Mouse (Mus musculus) heart, adult 2 months (tissue): Measurements from ENCODE around the gene Thrsp. TPM values are rescaled to one million over a fixed set of nuclear protein-coding genes. Genes with fewer than 3 reads are reported as not detected.
"Not testable (repeated sequence)": the region's sequence is repeated elsewhere in the genome, so short reads cannot be mapped to it uniquely, and the experiment has no call there.

ENCODE experiments used
- DNase-seq, 2 experiments: peaks; one replicate each; pipeline ENCODE4 v3.0.0; 2021
- H3K27ac ChIP-seq: fragments of 200-600 bp; 2 replicates; pipeline ENCODE4 v1.8.1; 2022
- H3K27me3 ChIP-seq: fragments of 200-500 bp; 2 replicates; pipeline ENCODE4 v1.6.1; 2012; ENCODE audit warnings: mild to moderate bottlenecking, low read length, inconsistent platforms, mixed read lengths; ENCODE audit not compliant: control insufficient read depth, insufficient read depth
- H3K36me3 ChIP-seq: fragments of 200-500 bp; 2 replicates; pipeline ENCODE4 v1.6.1; 2012; ENCODE audit warnings: low read length, inconsistent platforms; ENCODE audit not compliant: control insufficient read depth, insufficient read depth
- H3K4me1 ChIP-seq: fragments of 200-500 bp; 2 replicates; pipeline ENCODE4 v1.6.1; 2011; ENCODE audit warnings: low read length; ENCODE audit not compliant: control insufficient read depth, insufficient read depth
- H3K4me3 ChIP-seq: fragments of 200-600 bp; 2 replicates; pipeline ENCODE4 v1.8.1; 2022
- H3K79me2 ChIP-seq: fragments of 200-500 bp; replicated peaks from 2 replicates; pipeline ENCODE4 v1.6.1; 2012; ENCODE audit warnings: mild to moderate bottlenecking, inconsistent platforms, low read length, moderate library complexity, mixed read lengths; ENCODE audit not compliant: control insufficient read depth, insufficient read depth
- H3K9ac ChIP-seq: fragments of 200-500 bp; 2 replicates; pipeline ENCODE4 v1.6.1; 2012; ENCODE audit warnings: low read depth, mild to moderate bottlenecking, control low read depth, inconsistent platforms, low read length, mixed read lengths
- CTCF ChIP-seq: fragments of 200-600 bp; IDR thresholded peaks from 2 replicates; pipeline ENCODE4 v1.8.1; 2022; ENCODE audit warnings: antibody characterized with exemption, mild to moderate bottlenecking, moderate library complexity
- EP300 ChIP-seq: fragments of 200-500 bp; IDR thresholded peaks from 2 replicates; pipeline ENCODE4 v1.6.1; 2011; ENCODE audit warnings: low read depth, low read length, control low read depth; ENCODE audit not compliant: insufficient read depth
- POLR2A ChIP-seq: fragments of 200-500 bp; IDR thresholded peaks from 2 replicates; pipeline ENCODE4 v1.6.1; 2011; ENCODE audit warnings: mild to moderate bottlenecking, low read depth, low read length, control low read depth; ENCODE audit not compliant: insufficient read depth
- WGBS: fragments of 180-500 bp; shearing (Covaris S2); methylation state at CpG from one replicate; pipeline ENCODE4 v1.1.7; 2018; 5-methylcytosine and 5-hydroxymethylcytosine counted together
- intact Hi-C: fragments of 180-260 bp; cut with DNase I; formaldehyde crosslinking; loops from one replicate; pipeline ENCODE4 v1.15.1; 2025
- long read RNA-seq: library from polyadenylated mRNA; stranded (forward); transcript quantifications from one replicate; pipeline ENCODE4 v2.0.0, GENCODE M21; 2021
- polyA plus RNA-seq: library from polyadenylated mRNA; depleted of rRNA; stranded (reverse); fragments of >200 nt; gene quantifications from 2 replicates; pipeline ENCODE4 v1.2.3, GENCODE M21; 2012; rRNA removed
- total RNA-seq, 2 experiments: library from RNA; stranded (reverse); gene quantifications; 2 replicates each; pipeline ENCODE4 v1.2.3; 2021

Gene Thrsp
- total RNA-seq (10 to 100 TPM; 68.6 to 77.2 TPM), polyA plus RNA-seq (118 and 171 TPM in 2 replicates)
- long read RNA-seq, transcript Thrsp-201 (2 exons, 1,277 nt): major isoform, 90 of 161 reads
- long read RNA-seq, partial matches to known transcripts: 70 of 161 reads
- long read RNA-seq, other reads (novel, unspliced or antisense): 1 of 161 reads

GRCm38 (mm10) chr7:97416906-97417777 is at the start of gene Thrsp:
Thrsp (minus strand) TSS chr7:97417730.
- 28% methylated on average over 25 of the region's 25 CpGs for WGBS
- TF ChIP-seq POLR2A (peak; percentile 96), CTCF (no peak), EP300 (peak; percentile 78)

GRCm38 (mm10) chr7:97455577-97455976 is 38.0 kb upstream of the Thrsp start:
- H3K4me1 ChIP-seq: no peaks in the 10 kb centered on the region
- H3K9ac ChIP-seq: no peak overlapping the region
- H3K36me3 ChIP-seq: no peaks in the 10 kb centered on the region
- DNase-seq: no peak
- H3K79me2 ChIP-seq: no peaks in the 10 kb centered on the region
- H3K4me3 ChIP-seq: no peak overlapping the region
- WGBS: 70% methylated on average over 3 of the region's 3 CpGs
- TF ChIP-seq POLR2A: no peak
- TF ChIP-seq CTCF: no peak
- TF ChIP-seq EP300: no peak
- no peak overlapping the region for H3K27ac ChIP-seq
- intact Hi-C loops: no loop called here
- H3K27me3 ChIP-seq: no peaks in the 10 kb centered on the region

More at GRCm38 (mm10) chr7:97416906-97417777, at the start of gene Thrsp:
- Histone ChIP-seq H3K4me1 (peaks cover 23% of the 10 kb centered on the region), H3K27me3 (no peaks in the 10 kb centered on the region), H3K27ac (peak within 1 kb of the TSS; percentile 82), H3K79me2 (peaks cover 2% of the 10 kb centered on the region; the same call in 1 of the 2 replicates), H3K9ac (peak within 1 kb of the TSS; percentile 62), H3K36me3 (peaks cover 6% of the 10 kb centered on the region), H3K4me3 (peak within 1 kb of the TSS; percentile 61)
- DNase-seq: peak; percentile 77 to 85
- intact Hi-C loops: loop anchor here (5.0 kb wide), 1 partner anchor 340 kb away; no protein-coding TSS in a partner anchor

GRCm38 (mm10) chr7:97454795-97455194 is 37.3 kb upstream of the Thrsp start:
- H3K27ac ChIP-seq: no peak overlapping the region
- no peak overlapping the region for H3K9ac ChIP-seq
- TF ChIP-seq EP300 (no peak), CTCF (no peak), POLR2A (no peak)
- 92% methylated on average over 10 of the region's 10 CpGs for WGBS
- intact Hi-C loops: no loop called here
- no peaks in the 10 kb centered on the region for H3K79me2 ChIP-seq
- H3K4me1 ChIP-seq: no peaks in the 10 kb centered on the region
- DNase-seq: no peak
- no peaks in the 10 kb centered on the region for H3K27me3 ChIP-seq
- no peak overlapping the region for H3K4me3 ChIP-seq
- H3K36me3 ChIP-seq: no peaks in the 10 kb centered on the region

DNA sequence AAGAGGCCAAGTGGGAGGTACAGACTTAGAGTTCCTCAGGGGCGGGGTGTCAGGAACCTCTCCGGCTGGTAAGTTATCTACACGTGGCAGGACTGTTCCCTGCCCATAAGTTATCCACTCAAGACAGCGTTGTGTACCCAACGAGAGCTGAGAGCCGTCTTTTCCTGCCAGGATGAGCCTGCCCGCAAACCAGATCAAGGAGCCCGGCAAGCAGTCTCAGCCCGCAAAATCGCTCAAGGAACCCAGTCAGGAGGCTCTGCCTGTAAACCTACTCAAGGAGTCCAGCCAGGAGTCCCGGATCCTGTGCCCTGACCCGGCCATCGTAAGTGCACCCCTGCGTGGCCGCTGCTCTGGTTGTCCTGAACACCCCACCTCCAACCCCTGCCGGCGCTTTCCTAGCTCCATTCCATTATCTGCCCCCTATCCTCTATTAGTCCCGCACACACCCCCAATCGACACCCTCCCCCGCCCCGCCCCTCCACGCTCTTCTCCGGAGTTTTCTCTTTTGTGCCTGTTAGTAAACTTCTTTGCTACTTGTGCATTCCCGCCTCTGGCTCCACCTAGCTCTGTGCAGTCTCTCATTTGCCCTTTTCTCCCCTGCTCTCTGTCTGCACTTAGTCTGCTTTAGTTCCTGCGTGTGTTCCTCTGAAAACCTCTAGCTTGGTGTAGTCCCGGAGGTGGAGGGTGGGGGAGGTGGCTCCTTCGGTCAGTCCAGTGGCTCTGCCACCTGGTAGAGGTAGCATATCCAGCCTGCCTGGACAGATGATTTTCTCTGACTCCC is 35.8 kb upstream of the Thrsp start:
- DNase-seq: peak; percentile 14 to 32
- H3K27ac ChIP-seq: no peak overlapping the region

GRCm38 (mm10) chr7:97452196-97452595 is 34.7 kb upstream of the Thrsp start:
- Histone ChIP-seq H3K9ac (no peak overlapping the region), H3K79me2 (no peaks in the 10 kb centered on the region), H3K36me3 (no peaks in the 10 kb centered on the region), H3K27ac (no peak overlapping the region), H3K4me3 (no peak overlapping the region), H3K4me1 (no peaks in the 10 kb centered on the region), H3K27me3 (no peaks in the 10 kb centered on the region)
- 93% methylated on average over 6 of the region's 6 CpGs for WGBS
- TF ChIP-seq CTCF (no peak), POLR2A (no peak), EP300 (no peak)
- no peak for DNase-seq
- intact Hi-C loops: no loop called here

More for the DNA sequence above, 35.8 kb upstream of the Thrsp start:
- no peak for TF ChIP-seq EP300
- no peak for TF ChIP-seq CTCF
- no peak for TF ChIP-seq POLR2A
- H3K4me3 ChIP-seq: peak overlapping the region; percentile 48
- no peaks in the 10 kb centered on the region for H3K27me3 ChIP-seq
- peak overlapping the region; percentile 20; the same call in 1 of the 2 replicates for H3K9ac ChIP-seq
- WGBS: 3% methylated on average over 27 of the region's 27 CpGs
- no peaks in the 10 kb centered on the region for H3K79me2 ChIP-seq
- no peaks in the 10 kb centered on the region for H3K4me1 ChIP-seq
- no peaks in the 10 kb centered on the region for H3K36me3 ChIP-seq
- intact Hi-C loops: no loop called here

- H3K36me3 ChIP-seq, H3K4me1 ChIP-seq, H3K4me3 ChIP-seq, H3K27me3 ChIP-seq, H3K79me2 ChIP-seq, H3K27ac ChIP-seq, H3K9ac ChIP-seq, intact Hi-C loops, DNase-seq: not testable (repeated sequence)
- 49% methylated on average over 2 of the region's 2 CpGs for whole genome bisulfite sequencing
These were observed 33.5 kb upstream of the Thrsp start, which contains the start of gene Kctd14 for GRCm38 (mm10) chr7:97451023-97451422. Kctd14 (plus strand) TSS chr7:97451323.
